ENCODE assay signal across 23 mouse cellular contexts in genomic region chr16:43931502-43931901, GRCm38 (mm10). TPM values are rescaled to one million over a fixed set of nuclear protein-coding genes. Genes with fewer than 3 reads are reported as not detected.
DNase-seq lines count a peak whose midpoint lies in the region; ATAC-seq and TF ChIP-seq lines count a peak whose summit lies in the region.
"Had no signal": no experiment of that assay in that cellular context is flagged by ENCODE, and none has a peak within 500 bp of the region (broad histone marks: within the 10 kb centered on the region; RNA-seq: fewer than 3 reads in every experiment).

No protein-coding gene starts in this region.

- no peak for TF ChIP-seq POLR2A in lung, adult 2 months (IDR thresholded peaks at IDR 0.05; ENCODE audit: borderline replicate concordance, extremely low read depth, low read depth, low read length)

- no peaks in the 10 kb centered on the region for H3K27me3 ChIP-seq in hindbrain, embryonic 14.5 days (ENCODE audit: control insufficient read depth, insufficient read depth, low read length)
- H3K27me3 ChIP-seq in hindbrain, embryonic 10.5 days (ENCODE audit: insufficient read depth, poor library complexity, severe bottlenecking), result no peaks in the 10 kb centered on the region
- no peaks in the 10 kb centered on the region for H3K27me3 ChIP-seq in neural tube, embryonic 14.5 days (ENCODE audit: control insufficient read depth, insufficient read depth, low read length)
- H3K27me3 ChIP-seq: embryonic facial prominence, embryonic 13.5 days; heart, embryonic 15.5 days; limb, embryonic 15.5 days; liver, embryonic 15.5 days; midbrain, embryonic 13.5 days had no signal

- H3K9ac ChIP-seq in hindbrain, embryonic 14.5 days, result no peak overlapping the region
- H3K9ac ChIP-seq in neural tube, embryonic 14.5 days (replicated peaks; ENCODE audit: low read depth, low read length), result no peak overlapping the region
- H3K9ac ChIP-seq: embryonic facial prominence, embryonic 13.5 days; heart, embryonic 15.5 days; limb, embryonic 15.5 days; liver, embryonic 15.5 days; midbrain, embryonic 13.5 days had no signal

- peak; percentile 27; the same call in 1 of the 2 replicates for ATAC-seq in hindbrain, embryonic 14.5 days (ENCODE audit: low FRiP score)
- peak; percentile 94 for ATAC-seq in neural tube, embryonic 14.5 days (ENCODE audit: low read depth)
- ATAC-seq: intestine, embryonic 16.5 days; lung, postnatal 0 days; midbrain, embryonic 13.5 days had no signal

- H3K4me1 ChIP-seq in hindbrain, embryonic 14.5 days (replicated peaks; ENCODE audit: control insufficient read depth, insufficient read depth, low read length), result 0 out of 2 replicates have a peak, but pooled peaks cover 5% of the 10 kb centered on the region
- no peaks in the 10 kb centered on the region for H3K4me1 ChIP-seq in hindbrain, embryonic 10.5 days (replicated peaks)
- H3K4me1 ChIP-seq in neural tube, embryonic 14.5 days (ENCODE audit: control insufficient read depth, insufficient read depth, low read length), result peaks cover 6% of the 10 kb centered on the region
- H3K4me1 ChIP-seq in lung, adult 2 months (ENCODE audit: control insufficient read depth, insufficient read depth, low read length), result peaks cover 3% of the 10 kb centered on the region; the same call in 1 of the 2 replicates
- H3K4me1 ChIP-seq: embryonic facial prominence, embryonic 13.5 days; heart, embryonic 15.5 days; limb, embryonic 15.5 days; midbrain, embryonic 13.5 days had no signal

- H3K4me3 ChIP-seq in hindbrain, embryonic 14.5 days (replicated peaks; ENCODE audit: low read length), result no peak overlapping the region
- H3K4me3 ChIP-seq in hindbrain, embryonic 10.5 days, result no peak overlapping the region
- no peak overlapping the region for H3K4me3 ChIP-seq in layer of hippocampus, adult 2 months
- H3K4me3 ChIP-seq in neural tube, embryonic 14.5 days (ENCODE audit: low read depth, low read length), result no peak overlapping the region
- H3K4me3 ChIP-seq in lung, adult 2 months (replicated peaks; ENCODE audit: extremely low read depth, low read depth, low read length), result no peak overlapping the region
- H3K4me3 ChIP-seq: embryonic facial prominence, embryonic 13.5 days; heart, adult 2 months; heart, embryonic 15.5 days; limb, embryonic 15.5 days; liver, embryonic 15.5 days; midbrain, embryonic 13.5 days; myocyte had no signal

- no peak overlapping the region for H3K4me2 ChIP-seq in hindbrain, embryonic 14.5 days (replicated peaks)
- no peak overlapping the region for H3K4me2 ChIP-seq in neural tube, embryonic 14.5 days (ENCODE audit: low read depth, low read length)
- H3K4me2 ChIP-seq: embryonic facial prominence, embryonic 13.5 days; heart, embryonic 15.5 days; limb, embryonic 15.5 days; liver, embryonic 15.5 days; midbrain, embryonic 13.5 days had no signal

- no peak for TF ChIP-seq CTCF in layer of hippocampus, adult 2 months (conservative IDR thresholded peaks at IDR 0.05)
- TF ChIP-seq CTCF in lung, adult 2 months (IDR thresholded peaks at IDR 0.05; ENCODE audit: insufficient read depth, low read length), result no peak

- no peak overlapping the region for H3K27ac ChIP-seq in hindbrain, embryonic 14.5 days
- no peak overlapping the region for H3K27ac ChIP-seq in hindbrain, embryonic 10.5 days
- H3K27ac ChIP-seq in layer of hippocampus, adult 2 months, result peak overlapping the region; percentile 76
- H3K27ac ChIP-seq in neural tube, embryonic 14.5 days (ENCODE audit: low read depth, low read length), result peak overlapping the region; percentile 73; the same call in 1 of the 2 replicates
- H3K27ac ChIP-seq: embryonic facial prominence, embryonic 13.5 days; heart, adult 2 months; heart, embryonic 15.5 days; limb, embryonic 15.5 days; liver, embryonic 15.5 days; midbrain, embryonic 13.5 days; stomach, postnatal 0 days had no signal

- no peaks in the 10 kb centered on the region for H3K9me3 ChIP-seq in hindbrain, embryonic 14.5 days (ENCODE audit: control insufficient read depth, low read length)
- H3K9me3 ChIP-seq in hindbrain, embryonic 10.5 days, result no peaks in the 10 kb centered on the region
- no peaks in the 10 kb centered on the region for H3K9me3 ChIP-seq in neural tube, embryonic 14.5 days (ENCODE audit: control insufficient read depth, low read length)
- H3K9me3 ChIP-seq: embryonic facial prominence, embryonic 13.5 days; heart, embryonic 15.5 days; limb, embryonic 15.5 days; liver, embryonic 15.5 days; midbrain, embryonic 13.5 days had no signal

- H3K36me3 ChIP-seq in hindbrain, embryonic 14.5 days (replicated peaks; ENCODE audit: control insufficient read depth, insufficient read depth), result no peaks in the 10 kb centered on the region
- H3K36me3 ChIP-seq in hindbrain, embryonic 10.5 days, result 0 out of 2 replicates have a peak, but pooled peaks cover 6% of the 10 kb centered on the region
- no peaks in the 10 kb centered on the region for H3K36me3 ChIP-seq in neural tube, embryonic 14.5 days (ENCODE audit: control insufficient read depth, insufficient read depth, low read length)
- H3K36me3 ChIP-seq: embryonic facial prominence, embryonic 13.5 days; heart, embryonic 15.5 days; limb, embryonic 15.5 days; liver, embryonic 15.5 days; midbrain, embryonic 13.5 days had no signal

- DNase-seq in hindbrain, embryonic 14.5 days (ENCODE audit: low spot score), result no peak
- no peak for DNase-seq in hindbrain, embryonic 10.5 days (ENCODE audit: low spot score)
- DNase-seq in layer of hippocampus, adult 2 months (ENCODE audit: low spot score in 2 of 2), result no peak
- no peak for DNase-seq in layer of hippocampus, adult 8-10 months (ENCODE audit: low spot score in 2 of 2)
- DNase-seq in mesoderm, embryonic 11.5 days (ENCODE audit: low read depth, low spot score), result peak; percentile 35
- no peak for DNase-seq in lung, adult 2 months
- DNase-seq: adrenal gland, adult 8-10 months; cerebellum, postnatal 14 days; gastrocnemius, postnatal 14 days; heart, adult 2 months; kidney, postnatal 25 days; layer of hippocampus, postnatal 36 days; right cerebral cortex, adult 18-20 months had no signal

- 63% methylated on average over 3 of the region's 3 CpGs for WGBS in hindbrain, embryonic 14.5 days
- WGBS in hindbrain, embryonic 10.5 days, result 86% methylated on average over 3 of the region's 3 CpGs
- 14% methylated on average over 3 of the region's 3 CpGs for WGBS in neural tube, embryonic 14.5 days
- WGBS in lung, adult 2 months, result 82% methylated on average over 3 of the region's 3 CpGs

RNA-seq across cellular contexts. Expression of gene Qtrt2, which starts 4.9 kb away (rescaled TPM):
- 23.3 and 26.3 TPM in 2 replicates for polyA plus RNA-seq in hindbrain, embryonic 14.5 days (2014; fragmentation: Nextera tagmentation; extraction: Ambion mirVana)
- polyA plus RNA-seq in hindbrain, embryonic 10.5 days (2016; fragmentation: Nextera tagmentation; extraction: Ambion mirVana), result 25.1 and 31.5 TPM in 2 replicates
- total RNA-seq in layer of hippocampus, adult 2 months (2021), result 10 to 100 TPM; 38.8 to 40.7 TPM
- 10 to 100 TPM; 37.7 to 56.4 (median 40.0) TPM for total RNA-seq in layer of hippocampus, adult 8-10 months (2022)
- polyA plus RNA-seq in neural tube, embryonic 14.5 days (2014; fragmentation: Nextera tagmentation; extraction: Ambion mirVana), result 24.8 and 25.0 TPM in 2 replicates
- 10.8 and 16.1 TPM in 2 replicates for polyA plus RNA-seq in lung, adult 2 months (2012; rRNA removed)

RNA-seq across cellular contexts. Expression of gene Ccdc191, which starts 41.9 kb away (rescaled TPM):
- 4.2 and 7.7 TPM in 2 replicates for polyA plus RNA-seq in hindbrain, embryonic 14.5 days (2014; fragmentation: Nextera tagmentation; extraction: Ambion mirVana)
- 12.7 and 15.2 TPM in 2 replicates for polyA plus RNA-seq in hindbrain, embryonic 10.5 days (2016; fragmentation: Nextera tagmentation; extraction: Ambion mirVana)
- total RNA-seq in layer of hippocampus, adult 2 months (2021), result 1 to 10 TPM; 4.8 to 5.1 TPM
- 1 to 10 TPM; 3.7 to 5.5 (median 4.5) TPM for total RNA-seq in layer of hippocampus, adult 8-10 months (2022)
- 5.9 and 6.2 TPM in 2 replicates for polyA plus RNA-seq in neural tube, embryonic 14.5 days (2014; fragmentation: Nextera tagmentation; extraction: Ambion mirVana)
- polyA plus RNA-seq in lung, adult 2 months (2012; rRNA removed), result 2.0 and 2.1 TPM in 2 replicates

RNA-seq across cellular contexts. Expression of gene Zdhhc23, which starts 48.1 kb away (rescaled TPM):
- 3.6 and 3.8 TPM in 2 replicates for polyA plus RNA-seq in hindbrain, embryonic 14.5 days (2014; fragmentation: Nextera tagmentation; extraction: Ambion mirVana)
- polyA plus RNA-seq in hindbrain, embryonic 10.5 days (2016; fragmentation: Nextera tagmentation; extraction: Ambion mirVana), result 0.25 and 0.32 TPM in 2 replicates
- total RNA-seq in layer of hippocampus, adult 2 months (2021), result 10 to 100 TPM; 43.4 to 49.1 TPM
- 10 to 100 TPM; 43.1 to 51.1 (median 48.6) TPM for total RNA-seq in layer of hippocampus, adult 8-10 months (2022)
- 3.3 and 3.8 TPM in 2 replicates for polyA plus RNA-seq in neural tube, embryonic 14.5 days (2014; fragmentation: Nextera tagmentation; extraction: Ambion mirVana)
- 1.6 and 2.3 TPM in 2 replicates for polyA plus RNA-seq in lung, adult 2 months (2012; rRNA removed)
- polyA plus RNA-seq: myocyte had no signal

Comparison
In these comparisons a context has a peak if more than half of its experiments do, and no peak if none do; other contexts are left out.
1. H3K27ac ChIP-seq: peak in layer of hippocampus, adult 2 months (single experiment) and neural tube, embryonic 14.5 days (single experiment); none in hindbrain, embryonic 14.5 days (single experiment) and hindbrain, embryonic 10.5 days (single experiment).